Mouse (Mus musculus) embryonic facial prominence, embryonic 14.5 days (tissue): Measurements from ENCODE around the gene Olfr1382. TPM values are rescaled to one million over a fixed set of nuclear protein-coding genes. Genes with fewer than 3 reads are reported as not detected.
A peak's percentile ranks its signal among the peaks of the same experiment; 100 is the strongest.
"Not testable (repeated sequence)": the region's sequence is repeated elsewhere in the genome, so short reads cannot be mapped to it uniquely, and the experiment has no call there.

ENCODE experiments used
- ATAC-seq: fragments of 200-750 bp; cut with Nextera tagmentation; 2 replicates; pipeline ENCODE4 v1.8.0; 2017; ENCODE audit warnings: low read depth, moderate number of reproducible peaks, moderate TSS enrichment
- DNase-seq: peaks from one replicate; pipeline ENCODE4 v3.0.0-alpha.2; 2015; ENCODE audit warnings: low spot score
- H3K27ac ChIP-seq: fragments of 300-500 bp; sonication (generic); replicated peaks from 2 replicates; pipeline ENCODE4 v1.5.1; 2014; ENCODE audit warnings: low read depth, mild to moderate bottlenecking, low read length, moderate library complexity
- H3K27me3 ChIP-seq: fragments of 300-500 bp; sonication (generic); replicated peaks from 2 replicates; pipeline ENCODE4 v1.6.1; 2014; ENCODE audit warnings: low read length; ENCODE audit not compliant: control insufficient read depth, insufficient read depth
- H3K36me3 ChIP-seq: fragments of 300-500 bp; sonication (generic); 2 replicates; pipeline ENCODE4 v1.6.1; 2014; ENCODE audit warnings: low read length, mixed read lengths; ENCODE audit not compliant: control insufficient read depth, insufficient read depth
- H3K4me1 ChIP-seq: fragments of 300-500 bp; sonication (generic); 2 replicates; pipeline ENCODE4 v1.6.1; 2014; ENCODE audit warnings: antibody characterized with exemption, low read length; ENCODE audit not compliant: control insufficient read depth, insufficient read depth
- H3K4me2 ChIP-seq: fragments of 300-500 bp; sonication (generic); 2 replicates; pipeline ENCODE4 v1.6.1; 2014; ENCODE audit warnings: low read depth, mild to moderate bottlenecking, low read length, moderate library complexity, mixed read lengths
- H3K4me3 ChIP-seq: fragments of 300-500 bp; sonication (generic); 2 replicates; pipeline ENCODE4 v1.5.1; 2014; ENCODE audit warnings: low read depth, mild to moderate bottlenecking, low read length
- H3K9ac ChIP-seq: fragments of 300-500 bp; sonication (generic); 2 replicates; pipeline ENCODE4 v1.6.1; 2014; ENCODE audit warnings: low read depth, mild to moderate bottlenecking, low read length, moderate library complexity, mixed read lengths
- H3K9me3 ChIP-seq: fragments of 300-500 bp; sonication (generic); 2 replicates; pipeline ENCODE4 v1.6.1; 2016; ENCODE audit warnings: low read length; ENCODE audit not compliant: control insufficient read depth
- WGBS: fragments of 180-500 bp; shearing (Covaris S2); extraction: QIAGEN DNeasy Blood & Tissue Kit; methylation state at CpG from one replicate; pipeline ENCODE4 v1.1.7; 2014; 5-methylcytosine and 5-hydroxymethylcytosine counted together
- polyA plus RNA-seq: library from polyadenylated mRNA; unstranded; fragments of >200 nt; fragmentation: Nextera tagmentation; extraction: Ambion mirVana; gene quantifications from 2 replicates; pipeline ENCODE4 v1.2.1, GENCODE M21; 2014

Olfr1382 gene
- polyA plus RNA-seq, 1 experiment from 2014 or later = not detected

- not testable (repeated sequence) for DNase-seq, H3K4me2 ChIP-seq, H3K9ac ChIP-seq, H3K4me1 ChIP-seq, H3K27me3 ChIP-seq, H3K9me3 ChIP-seq, H3K36me3 ChIP-seq, H3K4me3 ChIP-seq, H3K27ac ChIP-seq, ATAC-seq
- WGBS = 60% methylated on average over 5 of the region's 5 CpGs
Measured at GRCm38 (mm10) chr11:49556578-49556977, 28.5 kb downstream of the Olfr1382 start, which contains the start of gene Olfr1380. Olfr1380 (plus strand) TSS chr11:49556878.

- not testable (repeated sequence) for H3K36me3 ChIP-seq, H3K27me3 ChIP-seq, H3K4me1 ChIP-seq, H3K9ac ChIP-seq, H3K4me3 ChIP-seq, H3K4me2 ChIP-seq, ATAC-seq, H3K9me3 ChIP-seq, H3K27ac ChIP-seq
- 32% methylated on average over 2 of the region's 2 CpGs for WGBS
- peak; percentile 7 for DNase-seq
Measured at GRCm38 (mm10) chr11:49575054-49575453, 47.0 kb downstream of the Olfr1382 start.

- WGBS = 83% methylated on average over 8 of the region's 8 CpGs
- H3K4me3 ChIP-seq, H3K4me2 ChIP-seq, H3K27me3 ChIP-seq, H3K36me3 ChIP-seq, H3K4me1 ChIP-seq, ATAC-seq, H3K27ac ChIP-seq, H3K9ac ChIP-seq, H3K9me3 ChIP-seq, DNase-seq: not testable (repeated sequence)
Measured at GRCm38 (mm10) chr11:49580452-49580851, 52.4 kb downstream of the Olfr1382 start.

Other genes starting within 250 kb of the Olfr1382 start
- gene Olfr1393, start 249.9 kb upstream of the Olfr1382 start, polyA plus RNA-seq = 0.10 TPM in 1 of 2 replicates, not detected in the other
- 0.07 TPM in 1 of 2 replicates, not detected in the other for gene Olfr1392, start 243.0 kb upstream of the Olfr1382 start, polyA plus RNA-seq
- not detected in 2 replicates for gene Olfr10, start 223.5 kb upstream of the Olfr1382 start, polyA plus RNA-seq
- gene Olfr1391, start 205.5 kb upstream of the Olfr1382 start, polyA plus RNA-seq = not detected in 2 replicates
- not detected in 2 replicates for gene Olfr1390, start 193.1 kb upstream of the Olfr1382 start, polyA plus RNA-seq
- gene Olfr1389, start 105.2 kb upstream of the Olfr1382 start, polyA plus RNA-seq = 0.05 TPM in 1 of 2 replicates, not detected in the other
- gene Olfr1388, start 91.6 kb upstream of the Olfr1382 start, polyA plus RNA-seq = 0.09 and 0.11 TPM in 2 replicates
- gene Olfr1387, start 72.9 kb upstream of the Olfr1382 start, polyA plus RNA-seq = 0.07 TPM in 1 of 2 replicates, not detected in the other
- 0.09 and 0.18 TPM in 2 replicates for gene Olfr1386, start 63.2 kb upstream of the Olfr1382 start, polyA plus RNA-seq
- 0.07 TPM in 1 of 2 replicates, not detected in the other for gene Olfr1385, start 39.2 kb upstream of the Olfr1382 start, polyA plus RNA-seq
- gene Olfr1384, start 21.5 kb upstream of the Olfr1382 start, polyA plus RNA-seq = 0.06 TPM in 1 of 2 replicates, not detected in the other
- gene Olfr1383, start 8.6 kb upstream of the Olfr1382 start, polyA plus RNA-seq = not detected in 2 replicates
- not detected in 2 replicates for gene Olfr1381, start 15.2 kb downstream of the Olfr1382 start, polyA plus RNA-seq
- gene Olfr1380, start 28.6 kb downstream of the Olfr1382 start, polyA plus RNA-seq = not detected in 2 replicates
- gene Flt4, start 81.0 kb downstream of the Olfr1382 start, polyA plus RNA-seq = 7.2 and 7.5 TPM in 2 replicates
- gene Scgb3a1, start 135.4 kb downstream of the Olfr1382 start, polyA plus RNA-seq = not detected in 2 replicates
- gene Cnot6, start 184.5 kb downstream of the Olfr1382 start, polyA plus RNA-seq = 56.4 and 60.1 TPM in 2 replicates